Mouse (Mus musculus) intestine, embryonic 16.5 days (tissue): ENCODE measurements around the gene Trappc12. TPM values are rescaled to one million over a fixed set of nuclear protein-coding genes. Genes with fewer than 3 reads are reported as not detected.
A peak's percentile ranks its signal among the peaks of the same experiment; 100 is the strongest.

Experiments used
- ATAC-seq: fragments of 200-750 bp; cut with Nextera tagmentation; 2 replicates; pipeline ENCODE4 v1.8.0; 2017; ENCODE audit warnings: moderate TSS enrichment, moderate library complexity
- H3K27ac ChIP-seq: fragments of 300-500 bp; sonication (generic); 2 replicates; pipeline ENCODE4 v1.5.1; 2014; ENCODE audit warnings: mild to moderate bottlenecking, low read length
- H3K27me3 ChIP-seq: fragments of 300-500 bp; sonication (generic); replicated peaks from 2 replicates; pipeline ENCODE4 v1.6.1; 2014; ENCODE audit warnings: low read length, control low read depth, mixed read lengths; ENCODE audit not compliant: control insufficient read depth, insufficient read depth
- H3K36me3 ChIP-seq: fragments of 300-500 bp; sonication (generic); 2 replicates; pipeline ENCODE4 v1.6.1; 2014; ENCODE audit warnings: low read length, control low read depth; ENCODE audit not compliant: control insufficient read depth, insufficient read depth
- H3K4me1 ChIP-seq: fragments of 300-500 bp; sonication (generic); 2 replicates; pipeline ENCODE4 v1.6.1; 2014; ENCODE audit warnings: low read length, control low read depth, mixed read lengths; ENCODE audit not compliant: control insufficient read depth, insufficient read depth
- H3K4me2 ChIP-seq: fragments of 300-500 bp; sonication (generic); 2 replicates; pipeline ENCODE4 v1.6.1; 2014; ENCODE audit warnings: low read depth, low read length, control low read depth
- H3K4me3 ChIP-seq: fragments of 300-500 bp; sonication (generic); 2 replicates; pipeline ENCODE4 v1.5.1; 2014; ENCODE audit warnings: mild to moderate bottlenecking, low read length
- H3K9ac ChIP-seq: fragments of 300-500 bp; sonication (generic); 2 replicates; pipeline ENCODE4 v1.6.1; 2014; ENCODE audit warnings: low read depth, low read length
- H3K9me3 ChIP-seq: fragments of 300-500 bp; sonication (generic); 2 replicates; pipeline ENCODE4 v1.6.1; 2016; ENCODE audit warnings: low read length, control low read depth; ENCODE audit not compliant: control insufficient read depth
- WGBS: fragments of 180-500 bp; shearing (Covaris S2); extraction: QIAGEN DNeasy Blood & Tissue Kit; methylation state at CpG from one replicate; pipeline ENCODE4 v1.1.7; 2014; 5-methylcytosine and 5-hydroxymethylcytosine counted together
- polyA plus RNA-seq: library from polyadenylated mRNA; unstranded; fragments of >200 nt; fragmentation: Nextera tagmentation; extraction: Ambion mirVana; gene quantifications from 2 replicates; pipeline ENCODE4 v1.2.1, GENCODE M21; 2015

Gene Trappc12
- 34.3 and 35.9 TPM in 2 replicates for polyA plus RNA-seq

DNA sequence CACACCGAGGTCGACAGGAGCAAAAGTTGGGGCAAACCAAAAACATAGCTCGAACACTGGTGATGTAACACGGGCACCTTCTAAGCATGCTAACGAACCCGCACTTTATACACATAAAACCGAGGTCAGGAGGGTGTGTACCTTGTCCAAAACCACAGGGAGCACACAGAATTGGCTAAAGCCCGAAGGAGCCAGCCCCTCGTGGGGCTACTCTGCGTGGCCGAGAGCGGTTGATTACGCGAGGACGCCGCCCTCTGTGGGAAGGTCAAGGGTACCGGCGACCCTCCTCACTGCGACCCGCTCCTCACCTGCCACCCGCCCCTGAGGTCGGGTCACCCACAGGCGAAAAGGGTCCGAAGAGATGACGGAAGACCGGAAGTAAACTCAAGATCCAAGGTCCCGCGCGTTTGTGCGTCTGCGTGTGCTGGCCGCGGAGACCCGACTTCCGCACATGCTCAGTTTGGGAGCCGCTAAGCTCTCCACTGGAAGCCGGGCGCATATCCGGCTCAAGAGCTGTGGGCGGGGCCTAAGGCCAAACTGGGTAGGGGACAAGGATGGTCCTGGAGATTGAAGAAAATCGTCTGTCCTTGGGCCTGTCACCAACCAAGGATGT is at the start of gene Trappc12:
Gene Trappc12, minus strand, starts transcription at position 452 of the 613 bp plus-strand sequence.
- H3K9ac ChIP-seq = peak within 1 kb of the TSS; percentile 90
- H3K27ac ChIP-seq = peak within 1 kb of the TSS; percentile 66
- 0 out of 2 replicates have a peak, but pooled peaks cover 5% of the 10 kb centered on the region for H3K36me3 ChIP-seq
- peak within 1 kb of the TSS; percentile 95 for H3K4me2 ChIP-seq
- H3K4me1 ChIP-seq = peaks cover 13% of the 10 kb centered on the region
- peak; percentile 91 for ATAC-seq
- peak within 1 kb of the TSS; percentile 81 for H3K4me3 ChIP-seq
- H3K27me3 ChIP-seq = no peaks in the 10 kb centered on the region
- under 1% methylated on average over 41 of the region's 41 CpGs for WGBS
- H3K9me3 ChIP-seq = no peaks in the 10 kb centered on the region

DNA sequence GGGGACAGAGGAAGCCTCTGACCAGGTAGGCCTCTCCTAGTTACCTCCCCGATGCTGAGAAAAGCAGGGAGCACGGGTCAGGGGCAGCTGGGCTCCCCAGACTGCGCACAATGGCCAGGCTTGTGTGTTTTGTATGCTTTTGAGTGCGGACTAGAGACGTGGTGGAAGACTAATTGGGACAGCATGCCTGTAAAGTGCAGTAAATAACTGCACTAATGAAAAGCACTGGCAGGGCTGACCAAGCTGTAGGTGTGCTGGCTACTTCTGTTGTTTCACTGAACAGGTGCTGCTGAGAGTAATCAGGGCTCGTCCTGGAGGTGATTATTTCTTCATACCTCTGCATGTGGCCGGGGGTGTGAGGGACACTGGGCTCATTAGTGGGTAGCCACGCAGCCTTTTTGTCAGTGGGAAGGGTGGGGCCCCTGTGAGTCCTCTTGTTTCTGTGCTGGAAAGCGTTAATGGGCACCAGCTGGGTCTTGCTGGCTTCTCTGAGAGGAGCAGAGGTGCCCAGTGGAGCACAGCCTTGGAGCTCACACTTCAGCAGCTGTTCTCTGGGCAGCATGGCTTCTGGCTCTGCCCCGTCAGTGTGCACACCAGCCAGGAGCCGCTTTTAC is 49.6 kb upstream of the Trappc12 start:
- Histone ChIP-seq H3K27ac (no peak overlapping the region), H3K9me3 (peaks cover 4% of the 10 kb centered on the region; the same call in 1 of the 2 replicates), H3K27me3 (no peaks in the 10 kb centered on the region), H3K36me3 (no peaks in the 10 kb centered on the region), H3K4me1 (peaks cover 9% of the 10 kb centered on the region; the same call in 1 of the 2 replicates), H3K9ac (no peak overlapping the region), H3K4me3 (no peak overlapping the region), H3K4me2 (no peak overlapping the region)
- WGBS = 67% methylated on average over 11 of the region's 11 CpGs
- no peak for ATAC-seq

DNA sequence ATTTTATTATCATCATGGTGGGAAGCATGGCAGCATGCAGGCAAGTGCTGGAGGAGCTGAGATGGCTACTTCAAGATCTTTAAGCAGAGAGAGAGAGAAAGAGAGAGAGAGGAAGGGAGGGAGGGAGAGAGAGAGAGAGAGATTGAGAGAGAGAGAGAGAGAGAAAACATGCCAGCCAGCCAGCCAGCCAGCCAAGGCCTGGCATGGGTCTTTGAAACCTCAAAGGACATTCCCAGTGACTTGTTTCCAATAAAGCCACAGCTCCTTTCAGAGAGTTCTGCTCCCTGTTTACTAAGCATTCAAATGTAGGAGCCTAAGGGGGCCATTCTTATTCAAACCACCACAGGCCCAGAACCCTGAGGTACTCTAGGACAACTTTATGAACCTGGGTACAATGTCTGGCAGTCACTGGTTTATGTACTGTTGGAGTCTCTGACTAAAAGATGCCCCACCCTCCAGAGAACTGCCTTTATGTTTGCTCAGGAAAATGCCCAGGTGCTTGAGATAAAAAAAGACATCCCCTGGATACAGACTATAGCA is 46.7 kb upstream of the Trappc12 start:
- Histone ChIP-seq H3K27me3 (no peaks in the 10 kb centered on the region), H3K36me3 (no peaks in the 10 kb centered on the region), H3K9ac (no peak overlapping the region), H3K9me3 (peaks cover 4% of the 10 kb centered on the region; the same call in 1 of the 2 replicates), H3K4me3 (no peak overlapping the region), H3K4me1 (peaks cover 5% of the 10 kb centered on the region; the same call in 1 of the 2 replicates), H3K4me2 (no peak overlapping the region), H3K27ac (no peak overlapping the region)
- no peak for ATAC-seq

DNA sequence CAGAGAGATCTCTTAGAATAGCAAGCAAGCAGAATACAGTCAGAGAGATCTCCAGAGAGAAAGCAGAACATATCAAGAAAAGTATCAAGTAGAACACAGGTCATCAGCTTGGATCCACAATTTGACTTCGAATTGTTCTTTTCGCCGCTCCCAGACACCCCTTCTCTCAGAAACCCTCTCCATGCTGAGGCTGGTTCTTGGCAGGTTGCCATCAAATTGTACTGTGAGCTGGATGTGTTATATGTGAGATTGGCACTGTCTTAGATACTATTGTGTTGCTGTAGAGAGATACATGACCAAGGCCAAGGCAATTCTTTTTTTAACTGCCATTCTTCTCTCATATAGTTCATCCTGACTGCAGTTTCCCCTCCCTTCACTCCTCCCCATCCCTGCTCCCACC is 44.8 kb upstream of the Trappc12 start:
- no peak overlapping the region for H3K27ac ChIP-seq
- no peak for ATAC-seq
- no peak overlapping the region for H3K4me3 ChIP-seq
- no peak overlapping the region for H3K9ac ChIP-seq
- H3K27me3 ChIP-seq = no peaks in the 10 kb centered on the region
- H3K36me3 ChIP-seq = no peaks in the 10 kb centered on the region
- WGBS = 89% methylated on average over 3 of the region's 3 CpGs
- peaks cover 4% of the 10 kb centered on the region; the same call in 1 of the 2 replicates for H3K9me3 ChIP-seq
- no peak overlapping the region for H3K4me2 ChIP-seq
- H3K4me1 ChIP-seq = no peaks in the 10 kb centered on the region

DNA sequence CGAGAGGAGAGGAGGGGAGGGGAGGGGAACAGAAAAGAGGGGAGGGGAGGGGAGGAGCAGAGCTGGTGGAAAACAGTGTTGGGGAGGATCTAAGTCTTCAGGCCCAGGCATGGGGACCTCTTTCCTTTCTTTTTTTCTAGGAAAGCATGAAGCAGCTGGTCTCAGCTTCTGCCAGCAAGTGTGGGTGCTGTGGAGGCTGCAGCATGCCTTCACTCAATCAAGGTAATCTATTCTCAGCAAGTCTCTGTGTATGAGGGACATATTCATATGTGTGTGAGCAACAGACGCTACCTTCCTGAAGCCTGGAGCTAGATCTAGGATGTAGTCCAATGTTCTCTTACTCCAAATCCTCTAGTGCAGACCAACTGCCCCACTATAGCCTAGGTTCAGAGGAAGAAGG is 43.4 kb upstream of the Trappc12 start:
- Histone ChIP-seq H3K27ac (no peak overlapping the region), H3K9me3 (peaks cover 4% of the 10 kb centered on the region; the same call in 1 of the 2 replicates), H3K4me2 (no peak overlapping the region), H3K36me3 (no peaks in the 10 kb centered on the region), H3K27me3 (no peaks in the 10 kb centered on the region), H3K4me1 (no peaks in the 10 kb centered on the region), H3K4me3 (no peak overlapping the region), H3K9ac (no peak overlapping the region)
- ATAC-seq = no peak
- 62% methylated on average over 2 of the region's 2 CpGs for whole genome bisulfite sequencing

DNA sequence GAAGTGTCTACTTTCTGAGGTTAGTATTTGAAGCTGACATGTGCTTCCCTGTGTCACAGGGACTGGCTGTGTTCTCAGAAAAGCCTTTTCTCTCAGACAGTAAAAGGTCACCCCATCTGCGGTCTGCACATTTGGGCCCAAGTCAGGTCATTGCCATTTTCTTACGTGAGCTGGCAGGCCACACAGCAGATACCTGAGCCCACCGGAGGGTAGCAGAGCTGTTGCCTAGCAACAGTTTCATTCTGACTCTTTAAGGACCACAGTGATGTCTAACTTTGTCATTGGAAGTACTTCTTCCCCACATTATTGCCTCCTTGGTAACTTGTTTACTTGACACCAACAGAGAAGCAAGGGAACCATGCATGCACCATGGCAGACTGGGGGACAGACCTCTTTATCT is 42.3 kb upstream of the Trappc12 start:
- H3K4me2 ChIP-seq = no peak overlapping the region
- 83% methylated on average over 3 of the region's 3 CpGs for WGBS
- H3K9me3 ChIP-seq = no peaks in the 10 kb centered on the region
- H3K4me1 ChIP-seq = no peaks in the 10 kb centered on the region
- ATAC-seq = no peak
- no peak overlapping the region for H3K4me3 ChIP-seq
- no peaks in the 10 kb centered on the region for H3K36me3 ChIP-seq
- H3K27me3 ChIP-seq = no peaks in the 10 kb centered on the region
- H3K9ac ChIP-seq = no peak overlapping the region
- H3K27ac ChIP-seq = no peak overlapping the region

DNA sequence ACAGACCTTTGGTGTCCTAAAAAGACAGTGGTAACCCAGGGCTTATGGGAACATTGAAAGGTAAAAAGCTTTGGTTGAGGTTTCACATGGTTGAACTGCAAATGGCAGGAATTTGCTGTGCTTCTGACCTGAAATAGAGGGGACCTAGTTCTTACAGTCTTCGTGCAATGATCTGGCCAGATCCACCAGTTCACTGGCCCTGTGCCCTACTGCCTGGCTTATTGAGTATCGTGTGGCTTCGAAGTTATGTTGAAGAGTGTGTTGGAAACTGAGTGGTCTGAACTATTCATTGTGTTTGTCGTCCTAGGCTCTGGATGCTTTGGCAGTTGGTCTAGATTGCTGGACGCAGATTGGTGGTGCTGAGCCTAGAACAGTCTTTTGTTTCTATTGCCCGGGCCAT is 36.0 kb upstream of the Trappc12 start:
- Histone ChIP-seq H3K27me3 (no peaks in the 10 kb centered on the region), H3K4me3 (no peak overlapping the region), H3K4me2 (no peak overlapping the region), H3K9me3 (no peaks in the 10 kb centered on the region), H3K36me3 (no peaks in the 10 kb centered on the region), H3K27ac (no peak overlapping the region), H3K4me1 (no peaks in the 10 kb centered on the region), H3K9ac (no peak overlapping the region)
- no peak for ATAC-seq
- WGBS = 93% methylated on average over 6 of the region's 6 CpGs

DNA sequence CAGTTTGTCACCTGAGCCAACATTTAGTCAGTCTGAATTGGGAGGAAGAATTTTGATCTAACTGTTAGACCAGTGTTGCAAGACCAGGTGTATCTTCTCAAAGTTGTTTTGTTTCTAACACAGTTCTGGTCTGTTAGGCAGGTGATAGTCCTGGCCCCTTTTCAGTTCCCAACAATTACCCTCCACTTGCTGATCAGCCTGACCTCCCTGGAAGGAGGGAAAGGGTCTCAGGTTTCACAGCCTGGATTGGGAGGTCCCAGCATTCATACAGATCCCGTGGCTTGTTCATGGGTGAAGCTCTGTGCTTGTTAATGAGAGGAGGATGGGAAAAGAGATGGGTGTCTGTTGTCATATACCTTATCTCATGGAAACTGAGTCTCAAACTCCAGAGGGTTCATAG is 35.0 kb upstream of the Trappc12 start:
- Histone ChIP-seq H3K36me3 (no peaks in the 10 kb centered on the region), H3K9ac (no peak overlapping the region), H3K27ac (no peak overlapping the region), H3K27me3 (no peaks in the 10 kb centered on the region), H3K4me2 (no peak overlapping the region), H3K9me3 (no peaks in the 10 kb centered on the region), H3K4me1 (no peaks in the 10 kb centered on the region), H3K4me3 (no peak overlapping the region)
- 17% methylated on average over 1 of the region's 1 CpGs for WGBS
- no peak for ATAC-seq

DNA sequence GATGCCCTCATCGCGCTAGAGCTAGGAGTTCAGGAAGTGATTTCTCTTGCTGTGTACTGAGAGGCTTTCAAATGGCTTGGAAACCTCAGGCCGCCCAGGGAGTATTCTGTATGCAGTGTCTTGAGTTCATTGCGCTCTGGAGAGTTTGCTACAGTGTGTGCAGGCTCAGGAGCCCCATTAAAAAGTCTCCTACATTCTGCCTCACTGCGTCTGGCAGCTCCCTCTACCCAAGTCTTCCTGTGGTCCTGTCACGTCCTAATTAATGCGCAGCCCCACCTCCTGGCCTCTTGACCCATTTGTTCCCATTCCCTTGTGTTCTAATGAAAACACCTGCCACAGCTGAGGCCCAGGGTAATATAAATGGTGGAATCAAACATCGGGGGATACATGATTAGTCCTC is 34.6 kb upstream of the Trappc12 start:
- Histone ChIP-seq H3K27ac (no peak overlapping the region), H3K27me3 (no peaks in the 10 kb centered on the region), H3K9me3 (no peaks in the 10 kb centered on the region), H3K4me3 (no peak overlapping the region), H3K4me1 (no peaks in the 10 kb centered on the region), H3K36me3 (no peaks in the 10 kb centered on the region), H3K9ac (no peak overlapping the region), H3K4me2 (no peak overlapping the region)
- WGBS = 42% methylated on average over 8 of the region's 8 CpGs
- ATAC-seq = no peak
